Mouse (Mus musculus): ENCODE data around the gene Zeb2.

DNA sequence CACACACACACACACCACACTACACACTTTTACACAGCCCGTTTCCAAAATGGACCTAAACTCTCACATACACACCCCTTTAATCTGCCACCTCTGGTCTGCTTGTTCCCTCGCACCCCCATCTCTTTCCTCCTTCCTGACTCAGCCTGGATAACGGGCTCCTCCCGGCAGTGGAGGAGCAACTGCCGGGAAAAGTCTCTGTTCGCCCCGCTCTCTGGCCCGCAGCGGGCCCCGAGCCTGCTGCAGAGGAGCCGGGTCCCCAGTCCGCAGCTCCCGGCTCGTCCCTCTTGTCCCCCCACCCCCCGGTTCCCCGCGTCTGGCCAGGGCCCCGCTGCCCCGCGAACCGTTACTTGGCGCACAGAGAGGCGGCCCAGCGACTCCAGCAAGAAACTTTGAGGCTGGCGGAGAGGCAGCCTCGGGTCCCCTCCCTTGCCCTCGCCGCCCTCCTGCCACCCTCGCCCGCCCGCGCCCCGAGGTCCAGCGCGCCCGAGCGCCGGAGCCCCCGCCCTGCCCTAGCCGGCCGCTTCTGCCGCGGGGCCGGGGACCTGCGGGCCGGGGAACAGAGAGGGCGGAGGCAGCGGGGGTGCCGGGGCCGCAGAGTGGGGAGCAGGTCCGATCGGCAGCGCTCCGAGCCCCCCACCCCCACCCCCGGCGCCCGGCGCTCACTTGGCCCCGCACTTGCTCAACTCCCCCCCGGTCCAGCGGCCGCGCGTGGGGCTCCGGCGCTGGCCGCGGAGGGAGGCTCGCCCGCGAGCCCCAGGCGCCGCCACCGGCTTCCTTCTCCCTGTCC lies 7.8 kb downstream of the Zeb2 start:
- no peak for TF ChIP-seq CTCF (IDR thresholded peaks at IDR 0.05; ENCODE audit: low read depth)
- no peak for TF ChIP-seq EP300 (IDR thresholded peaks at IDR 0.05; ENCODE audit: low read depth)
